Mouse (Mus musculus): ENCODE data around the gene Park7. TPM values are rescaled to one million over a fixed set of nuclear protein-coding genes. Genes with fewer than 3 reads are reported as not detected.

Gene Park7
- polyA plus RNA-seq, 1 experiment, result 70.5 TPM

DNA sequence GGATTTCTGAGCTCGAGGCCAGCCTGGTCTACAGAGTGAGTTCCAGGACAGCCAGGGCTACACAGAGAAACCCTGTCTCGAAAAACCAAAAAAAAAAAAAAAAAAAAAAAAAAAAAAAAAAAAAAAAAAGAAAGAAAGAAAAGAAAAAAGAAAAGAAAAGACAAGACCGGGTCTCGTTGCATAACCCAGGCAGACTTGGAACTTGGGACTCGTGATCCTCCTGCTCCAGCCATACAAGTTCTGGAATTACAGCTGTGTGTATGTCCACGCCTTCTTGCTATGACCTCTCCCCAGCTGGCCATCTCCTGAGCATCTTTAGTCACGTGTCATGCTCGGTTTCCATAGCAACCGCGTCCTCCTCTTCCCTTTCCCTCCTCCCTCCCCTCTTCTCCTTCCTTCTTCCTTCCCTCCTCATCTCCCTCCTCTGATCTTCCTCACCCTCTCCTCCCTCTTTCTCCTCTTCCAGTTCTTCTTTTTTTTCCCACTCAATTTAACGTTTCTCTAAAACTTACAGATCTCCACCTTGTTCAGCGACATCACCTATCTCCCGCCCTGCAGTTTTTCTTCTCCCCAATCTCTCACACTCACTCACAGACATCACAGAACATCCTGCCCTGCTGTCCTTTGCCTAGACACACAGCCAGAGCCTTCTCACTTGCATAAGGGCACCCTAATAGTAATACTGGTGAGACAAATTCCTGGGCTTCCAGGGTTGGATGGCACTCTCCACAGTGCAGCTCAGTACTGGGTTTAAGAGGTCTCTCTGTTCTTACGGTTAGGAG lies 12.9 kb upstream of the Park7 start:
- H3K27me3 ChIP-seq (ENCODE audit: control insufficient read depth, insufficient read depth, low read length), result no peaks in the 10 kb centered on the region
- TF ChIP-seq POLR2A (IDR thresholded peaks at IDR 0.05; ENCODE audit: low read depth, low read length) (no peak), CTCF (IDR thresholded peaks at IDR 0.05; ENCODE audit: extremely low read depth, insufficient read length, insufficient replicate concordance, low read depth, low read length) (no peak)
- no peak overlapping the region for H3K27ac ChIP-seq (ENCODE audit: insufficient read depth, low read depth, low read length)
- no peaks in the 10 kb centered on the region for H3K36me3 ChIP-seq (ENCODE audit: control insufficient read depth, insufficient read depth, low read length)
- no peaks in the 10 kb centered on the region for H3K4me1 ChIP-seq (ENCODE audit: control insufficient read depth, insufficient read depth, insufficient read length, low read length)
- whole genome bisulfite sequencing, result 44% methylated on average over 13 of the region's 14 CpGs
- no peak overlapping the region for H3K4me3 ChIP-seq (ENCODE audit: low read depth, low read length)

DNA sequence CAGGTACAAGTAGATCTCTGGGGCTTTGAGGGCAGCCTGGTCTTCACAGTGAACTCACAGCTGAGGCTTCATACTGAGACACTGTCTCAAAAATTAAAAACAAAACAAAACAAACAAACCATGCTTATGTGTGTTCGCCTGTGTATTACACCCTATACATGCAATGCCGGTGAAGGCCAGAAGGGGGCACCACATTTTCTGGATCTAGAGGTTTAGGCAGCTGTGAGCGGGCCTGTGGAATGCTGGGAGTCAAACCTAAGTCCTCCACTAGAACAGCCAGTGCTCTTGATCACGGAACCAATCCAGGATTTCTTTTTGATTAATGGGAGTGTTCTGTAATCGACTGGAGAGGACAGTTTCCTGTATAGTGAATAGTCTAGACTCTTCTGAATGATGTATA lies 11.7 kb upstream of the Park7 start:
- H3K27ac ChIP-seq (ENCODE audit: insufficient read depth, low read depth, low read length), result no peak overlapping the region

DNA sequence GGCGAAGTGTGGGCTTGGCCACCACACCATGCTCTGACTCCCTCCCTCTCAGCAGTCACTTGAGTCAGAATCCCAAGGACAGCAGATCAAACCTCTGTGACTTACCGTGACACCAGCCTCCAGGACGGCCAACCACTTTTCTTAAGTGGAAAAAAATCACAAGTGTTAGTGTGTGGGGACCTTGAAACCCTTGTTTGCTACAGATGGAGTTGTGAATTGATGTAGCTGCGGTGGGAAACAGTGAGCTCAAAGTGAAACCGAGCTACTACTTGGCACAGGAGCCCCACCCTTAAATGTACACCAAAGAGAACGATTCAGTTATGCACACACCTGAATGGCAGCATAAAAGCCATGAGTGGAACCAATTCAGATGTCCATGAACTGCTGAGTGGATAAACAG lies 10.7 kb upstream of the Park7 start:
- H3K27me3 ChIP-seq (ENCODE audit: control insufficient read depth, insufficient read depth, low read length), result no peaks in the 10 kb centered on the region
- 61% methylated on average over 6 of the region's 6 CpGs for WGBS
- no peak overlapping the region for H3K27ac ChIP-seq (ENCODE audit: insufficient read depth, low read depth, low read length)
- TF ChIP-seq CTCF (IDR thresholded peaks at IDR 0.05; ENCODE audit: extremely low read depth, insufficient read length, insufficient replicate concordance, low read depth, low read length), result no peak
- no peak for TF ChIP-seq POLR2A (IDR thresholded peaks at IDR 0.05; ENCODE audit: low read depth, low read length)
- peaks cover 3% of the 10 kb centered on the region; the same call in 1 of the 2 replicates for H3K4me1 ChIP-seq (ENCODE audit: control insufficient read depth, insufficient read depth, insufficient read length, low read length)
- H3K4me3 ChIP-seq (ENCODE audit: low read depth, low read length), result no peak overlapping the region
- no peaks in the 10 kb centered on the region for H3K36me3 ChIP-seq (ENCODE audit: control insufficient read depth, insufficient read depth, low read length)

More for the DNA sequence above, 11.7 kb upstream of the Park7 start:
- no peaks in the 10 kb centered on the region for H3K27me3 ChIP-seq (ENCODE audit: control insufficient read depth, insufficient read depth, low read length)
- WGBS, result 60% methylated on average over 5 of the region's 5 CpGs
- no peaks in the 10 kb centered on the region for H3K36me3 ChIP-seq (ENCODE audit: control insufficient read depth, insufficient read depth, low read length)
- peaks cover 3% of the 10 kb centered on the region; the same call in 1 of the 2 replicates for H3K4me1 ChIP-seq (ENCODE audit: control insufficient read depth, insufficient read depth, insufficient read length, low read length)
- TF ChIP-seq CTCF (IDR thresholded peaks at IDR 0.05; ENCODE audit: extremely low read depth, insufficient read length, insufficient replicate concordance, low read depth, low read length), result peak; percentile 67; the same call in 1 of the 2 replicates
- no peak for TF ChIP-seq POLR2A (IDR thresholded peaks at IDR 0.05; ENCODE audit: low read depth, low read length)
- H3K4me3 ChIP-seq (ENCODE audit: low read depth, low read length), result no peak overlapping the region

DNA sequence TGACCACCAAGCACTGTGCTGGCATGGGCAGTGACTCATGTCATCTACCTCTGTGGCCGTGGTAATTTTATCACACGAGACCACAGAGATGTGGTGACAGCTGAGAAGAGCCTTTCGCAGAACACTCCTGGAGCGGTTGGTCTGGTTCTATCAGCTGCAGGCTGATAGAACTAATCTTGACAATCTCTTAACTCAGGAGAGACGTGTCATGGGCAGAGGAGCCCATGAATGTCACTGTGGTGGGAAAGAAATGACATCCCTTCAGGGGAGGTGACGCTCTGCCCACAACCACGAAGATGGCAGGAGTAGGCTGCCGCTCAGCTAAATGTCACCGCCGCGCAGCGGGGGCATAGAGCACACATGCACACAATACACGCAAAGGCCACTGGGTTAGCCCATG lies 10.1 kb upstream of the Park7 start:
- Histone ChIP-seq H3K36me3 (ENCODE audit: control insufficient read depth, insufficient read depth, low read length) (no peaks in the 10 kb centered on the region), H3K4me1 (ENCODE audit: control insufficient read depth, insufficient read depth, insufficient read length, low read length) (peaks cover 3% of the 10 kb centered on the region; the same call in 1 of the 2 replicates), H3K27ac (ENCODE audit: insufficient read depth, low read depth, low read length) (no peak overlapping the region), H3K4me3 (ENCODE audit: low read depth, low read length) (no peak overlapping the region), H3K27me3 (ENCODE audit: control insufficient read depth, insufficient read depth, low read length) (no peaks in the 10 kb centered on the region)
- TF ChIP-seq POLR2A (IDR thresholded peaks at IDR 0.05; ENCODE audit: low read depth, low read length) (no peak), CTCF (IDR thresholded peaks at IDR 0.05; ENCODE audit: extremely low read depth, insufficient read length, insufficient replicate concordance, low read depth, low read length) (no peak)
- WGBS, result 69% methylated on average over 13 of the region's 13 CpGs

DNA sequence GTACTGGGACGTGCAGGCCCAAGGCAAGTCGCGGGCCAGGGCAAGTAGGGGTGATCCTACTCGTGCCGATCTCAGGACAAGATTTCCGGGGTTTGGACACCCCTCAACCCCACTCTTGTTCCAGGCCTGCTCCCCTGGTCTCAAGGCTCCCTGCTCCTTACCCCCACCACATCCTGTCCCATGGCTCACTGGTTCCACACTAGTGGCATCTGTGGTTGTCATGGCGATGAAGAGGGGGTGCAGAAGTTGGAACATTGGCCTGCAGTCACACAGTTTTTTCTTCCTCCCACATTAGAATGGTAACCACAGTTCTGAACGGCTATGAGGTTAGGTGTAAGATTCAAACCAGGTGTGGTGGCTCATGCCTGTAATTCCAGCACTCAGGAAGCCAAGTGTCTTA lies 7.0 kb upstream of the Park7 start:
- 75% methylated on average over 8 of the region's 8 CpGs for WGBS
- H3K27me3 ChIP-seq (ENCODE audit: control insufficient read depth, insufficient read depth, low read length), result no peaks in the 10 kb centered on the region
- TF ChIP-seq POLR2A (IDR thresholded peaks at IDR 0.05; ENCODE audit: low read depth, low read length) (no peak), CTCF (IDR thresholded peaks at IDR 0.05; ENCODE audit: extremely low read depth, insufficient read length, insufficient replicate concordance, low read depth, low read length) (no peak)

DNA sequence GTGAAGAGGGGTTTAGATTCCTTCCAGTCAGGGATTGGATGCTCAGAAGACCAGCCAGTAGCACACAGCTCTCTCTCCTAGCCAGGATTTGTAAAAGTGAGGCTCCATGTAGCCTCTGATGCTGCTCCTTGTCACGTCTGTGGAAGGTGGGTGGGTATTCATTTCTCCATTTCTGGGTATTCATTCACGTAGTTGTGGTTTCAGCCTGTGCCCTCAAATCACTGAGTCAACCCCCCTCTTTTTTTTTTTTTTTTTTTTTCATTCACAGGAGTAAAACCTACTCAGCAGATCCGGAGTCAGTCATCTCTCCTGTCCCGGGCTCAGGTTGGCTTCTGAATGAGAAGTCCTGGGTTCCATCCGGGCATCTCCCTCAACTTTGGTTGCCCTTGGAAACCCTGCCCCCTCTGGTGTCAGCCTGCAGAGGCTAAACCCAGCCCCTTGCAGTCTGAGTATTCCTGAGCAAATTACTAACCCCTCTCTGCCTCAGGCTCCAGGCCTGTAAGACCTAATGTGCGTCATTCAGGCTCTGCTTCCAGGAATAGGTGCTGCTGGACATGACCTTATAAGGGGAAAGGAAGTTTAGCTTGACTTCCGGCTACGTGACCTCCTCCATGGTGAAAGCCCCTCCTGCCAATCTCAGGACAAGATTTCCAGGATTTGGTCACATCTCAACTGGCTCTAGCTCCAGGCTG lies 3.2 kb upstream of the Park7 start:
- 79% methylated on average over 8 of the region's 8 CpGs for WGBS
- no peak for TF ChIP-seq POLR2A (IDR thresholded peaks at IDR 0.05; ENCODE audit: low read depth, low read length)
- TF ChIP-seq CTCF (IDR thresholded peaks at IDR 0.05; ENCODE audit: extremely low read depth, insufficient read length, insufficient replicate concordance, low read depth, low read length), result no peak

More for the DNA sequence above, 7.0 kb upstream of the Park7 start:
- Histone ChIP-seq H3K36me3 (ENCODE audit: control insufficient read depth, insufficient read depth, low read length) (no peaks in the 10 kb centered on the region), H3K27ac (ENCODE audit: insufficient read depth, low read depth, low read length) (no peak overlapping the region), H3K4me1 (ENCODE audit: control insufficient read depth, insufficient read depth, insufficient read length, low read length) (peaks cover 6% of the 10 kb centered on the region; the same call in 1 of the 2 replicates), H3K4me3 (ENCODE audit: low read depth, low read length) (no peak overlapping the region)

More for the DNA sequence above, 3.2 kb upstream of the Park7 start:
- H3K4me3 ChIP-seq (ENCODE audit: low read depth, low read length), result no peak overlapping the region
- no peaks in the 10 kb centered on the region for H3K36me3 ChIP-seq (ENCODE audit: control insufficient read depth, insufficient read depth, low read length)
- H3K27me3 ChIP-seq (ENCODE audit: control insufficient read depth, insufficient read depth, low read length), result no peaks in the 10 kb centered on the region
- H3K27ac ChIP-seq (ENCODE audit: insufficient read depth, low read depth, low read length), result no peak overlapping the region
- peaks cover 11% of the 10 kb centered on the region; the same call in 1 of the 2 replicates for H3K4me1 ChIP-seq (ENCODE audit: control insufficient read depth, insufficient read depth, insufficient read length, low read length)

Measured in small intestine, adult 2 months (tissue).